In the genomic region with DNA sequence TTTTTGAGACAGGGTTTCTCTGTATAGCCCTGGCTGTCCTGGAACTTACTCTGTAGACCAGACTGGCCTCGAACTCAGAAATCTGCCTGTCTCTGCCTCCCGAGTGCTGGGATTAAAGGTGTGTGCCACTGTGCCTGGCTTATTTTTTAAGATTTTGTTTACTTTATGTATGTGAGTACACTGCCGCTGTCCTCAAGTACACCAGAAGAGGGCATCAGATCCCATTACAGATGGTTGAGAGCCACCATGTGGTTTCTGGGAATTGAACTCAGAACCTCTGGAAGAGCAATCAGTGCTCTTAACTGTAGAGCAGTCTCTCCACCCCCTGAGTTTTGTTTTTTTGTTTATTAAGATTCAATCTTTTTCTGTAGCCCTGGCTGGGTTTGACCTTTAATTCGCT, we compare ENCODE assay signal across 8 mouse cellular contexts. TPM values are rescaled to one million over a fixed set of nuclear protein-coding genes. Genes with fewer than 3 reads are reported as not detected.
DNase-seq lines count a peak whose midpoint lies in the region; ATAC-seq and TF ChIP-seq lines count a peak whose summit lies in the region.
"Not testable (repeated sequence)": the region's sequence is repeated elsewhere in the genome, so short reads cannot be mapped to it uniquely, and the experiment has no call there.

No protein-coding gene starts in this region.

- not testable (repeated sequence) for H3K4me3 ChIP-seq in CH12.LX (replicated peaks in 1 of 3; ENCODE audit: low read depth in 2 of 3, low read length in 2 of 3, poor library complexity in 1 of 3); heart, adult 2 months; liver, postnatal 0 days (ENCODE audit: low read depth, low read length); midbrain, embryonic 11.5 days (ENCODE audit: low read depth, low read length)

- TF ChIP-seq RAD21 in CH12.LX (IDR thresholded peaks at IDR 0.05; ENCODE audit: low read depth, low read length): peak; percentile 10

- 92% methylated on average over 4 of the region's 4 CpGs for WGBS in heart, adult 2 months
- 77% methylated on average over 4 of the region's 4 CpGs for WGBS in liver, postnatal 0 days (ENCODE audit: insufficient replicate concordance)
- WGBS in midbrain, embryonic 11.5 days: 97% methylated on average over 4 of the region's 4 CpGs

- not testable (repeated sequence) for H3K4me2 ChIP-seq in CH12.LX (ENCODE audit: insufficient read depth, low read depth, poor library complexity, severe bottlenecking); liver, postnatal 0 days (ENCODE audit: low read depth, low read length); midbrain, embryonic 11.5 days

- POLR2A ChIA-PET in Patski (lab: Charles Lee): not testable (repeated sequence)

- not testable (repeated sequence) for H3K36me3 ChIP-seq in CH12.LX (replicated peaks in 1 of 2; ENCODE audit: control insufficient read depth in 1 of 2, insufficient read depth in 1 of 2, low read length in 1 of 2); heart, adult 2 months (ENCODE audit: control insufficient read depth, insufficient read depth, low read length); liver, postnatal 0 days (replicated peaks; ENCODE audit: insufficient read depth, low read length); midbrain, embryonic 11.5 days (ENCODE audit: control insufficient read depth, insufficient read depth, low read length)

- TF ChIP-seq EP300 in CH12.LX (IDR thresholded peaks at IDR 0.05; ENCODE audit: low read length); heart, adult 2 months (IDR thresholded peaks at IDR 0.05; ENCODE audit: insufficient read depth, low read depth, low read length); liver, postnatal 0 days (IDR thresholded peaks at IDR 0.05; ENCODE audit: low read depth): not testable (repeated sequence)

- not testable (repeated sequence) for ATAC-seq in Patski; liver, postnatal 0 days; midbrain, embryonic 11.5 days (ENCODE audit: low FRiP score)

- not testable (repeated sequence) for H3K79me2 ChIP-seq in CH12.LX (replicated peaks; ENCODE audit: control insufficient read depth, extremely low read depth, insufficient read depth, poor library complexity, severe bottlenecking); heart, adult 2 months (replicated peaks; ENCODE audit: control insufficient read depth, insufficient read depth, low read length)

- peak; percentile 62 for DNase-seq in 3T3-L1 (ENCODE audit: low read depth, low spot score)
- not testable (repeated sequence) for DNase-seq in CH12.LX (ENCODE audit: extremely low read depth); Patski (ENCODE audit: low read depth, low spot score); heart, adult 2 months; liver, postnatal 0 days
- DNase-seq in kidney, adult 9 months: peak; percentile 38
- peak; percentile 33 for DNase-seq in midbrain, embryonic 11.5 days (ENCODE audit: low spot score, missing footprints)
- DNase-seq in thymus, postnatal 14 days: peak; percentile 39

- in situ Hi-C loops in CH12.LX (cut with MboI; ENCODE audit: low pct_ligation_motif_present, low pct_unique_long_range_greater_than_20kb, low sequenced_read_pairs): not testable (repeated sequence)
- in situ Hi-C loops in Patski (cut with MboI; ENCODE audit: low pct_unique_long_range_greater_than_20kb): loop anchor here (25.0 kb wide), 1 partner anchor 119 kb away; no protein-coding TSS in a partner anchor

- H3K4me1 ChIP-seq in CH12.LX (ENCODE audit: control insufficient read depth in 1 of 2, insufficient read depth in 2 of 2); heart, adult 2 months (ENCODE audit: control insufficient read depth, insufficient read depth, low read length); liver, postnatal 0 days (ENCODE audit: insufficient read depth); midbrain, embryonic 11.5 days (ENCODE audit: control insufficient read depth, insufficient read depth, low read length): not testable (repeated sequence)

- not testable (repeated sequence) for H3K9ac ChIP-seq in CH12.LX (ENCODE audit: insufficient read depth, low read depth); heart, adult 2 months (ENCODE audit: low read depth, low read length); liver, postnatal 0 days (replicated peaks); midbrain, embryonic 11.5 days (ENCODE audit: low read length)

- CTCF ChIA-PET in Patski (lab: Charles Lee): not testable (repeated sequence)

- TF ChIP-seq CTCF in CH12.LX (conservative IDR thresholded peaks at IDR 0.05 in 1 of 2, IDR thresholded peaks at IDR 0.05 in 1 of 2; ENCODE audit: low read depth in 2 of 2, low read length in 2 of 2) (peak in 1 of 2 experiments; percentile 59; a peak in 2 of 4 replicates), Patski (IDR thresholded peaks at IDR 0.05) (peak; percentile 55)
- peak; percentile 52 for TF ChIP-seq CTCF in heart, adult 2 months (IDR thresholded peaks at IDR 0.05)
- peak; percentile 44 for TF ChIP-seq CTCF in liver, postnatal 0 days (IDR thresholded peaks at IDR 0.05; ENCODE audit: low read depth)

- H3K27me3 ChIP-seq in CH12.LX (replicated peaks); Patski; heart, adult 2 months (ENCODE audit: control insufficient read depth, insufficient read depth, low read length); liver, postnatal 0 days (ENCODE audit: insufficient read depth, low read length); midbrain, embryonic 11.5 days (ENCODE audit: control insufficient read depth, insufficient read depth, low read length): not testable (repeated sequence)

- not testable (repeated sequence) for H3K9me3 ChIP-seq in CH12.LX (replicated peaks; ENCODE audit: low read length); liver, postnatal 0 days (ENCODE audit: low read length); midbrain, embryonic 11.5 days (ENCODE audit: control insufficient read depth, low read length)

- TF ChIP-seq POLR2A in CH12.LX (IDR thresholded peaks at IDR 0.05; ENCODE audit: low read depth, low read length); heart, adult 2 months (IDR thresholded peaks at IDR 0.05; ENCODE audit: insufficient read depth, low read depth, low read length): not testable (repeated sequence)

- not testable (repeated sequence) for H3K27ac ChIP-seq in CH12.LX (ENCODE audit: insufficient read depth, low read depth); heart, adult 2 months; liver, postnatal 0 days (ENCODE audit: low read depth); midbrain, embryonic 11.5 days (ENCODE audit: low read depth, low read length)

- intact Hi-C loops in heart, adult 2 months (cut with DNase I): not testable (repeated sequence)

- dilution Hi-C loops in CH12.LX (cut with MboI; ENCODE audit: extremely low pct_ligation_motif_present, extremely low pct_unique_long_range_greater_than_20kb, low sequenced_read_pairs): not testable (repeated sequence)

TF ChIP-seq in CH12.LX, 34 proteins besides CTCF, POLR2A, EP300 and RAD21:
- TF ChIP-seq TBP (conservative IDR thresholded peaks at IDR 0.05; ENCODE audit: low read depth, low read length): 0 out of 2 replicates have a peak, but pooled peaks have one; percentile 15
- 0 out of 2 replicates have a peak, but pooled peaks have one; percentile 16 for TF ChIP-seq SMC3 (IDR thresholded peaks at IDR 0.05; ENCODE audit: low read depth, low read length)
- TF ChIP-seq MYC (IDR thresholded peaks at IDR 0.05; ENCODE audit: low read depth, low read length): peak; percentile 59; the same call in 1 of the 2 replicates
TF ChIP-seq in CH12.LX: peak in this region for 3; not testable (repeated sequence) for 31.

RNA-seq across cellular contexts. Expression of gene Actr2, which starts 31.0 kb away (rescaled TPM):
- 141 and 159 TPM in 2 replicates for total RNA-seq in CH12.LX (2012; rRNA removed)
- 189 and 196 TPM in 2 replicates for total RNA-seq in CH12.LX (2014; rRNA removed)
- polyA plus RNA-seq in CH12.LX (2012; ENCODE audit: insufficient read length, low read depth): 307 and 327 TPM in 2 replicates
- polyA plus RNA-seq in Patski (2021): 152 TPM
- 10 to 100 TPM; 71.7 to 75.8 TPM for total RNA-seq in heart, adult 2 months (2021)
- polyA plus RNA-seq in heart, adult 2 months (2012; rRNA removed): 18.1 and 34.5 TPM in 2 replicates
- polyA plus RNA-seq in liver, postnatal 0 days (2015; fragmentation: Nextera tagmentation; extraction: Ambion mirVana): 49.1 and 54.3 TPM in 2 replicates
- polyA plus RNA-seq in midbrain, embryonic 11.5 days (2014; fragmentation: Nextera tagmentation; extraction: Ambion mirVana): 75.9 and 87.4 TPM in 2 replicates

RNA-seq across cellular contexts. Expression of gene Rab1a, which starts 57.5 kb away (rescaled TPM):
- total RNA-seq in CH12.LX (2012; rRNA removed) (76.7 and 98.7 TPM in 2 replicates), CH12.LX (2014; rRNA removed) (135 and 143 TPM in 2 replicates)
- polyA plus RNA-seq in CH12.LX (2012; ENCODE audit: insufficient read length, low read depth) (216 and 263 TPM in 2 replicates), Patski (2021) (174 TPM)
- 100 to 1,000 TPM; 119 to 131 TPM for total RNA-seq in heart, adult 2 months (2021)
- 52.8 and 93.3 TPM in 2 replicates for polyA plus RNA-seq in heart, adult 2 months (2012; rRNA removed)
- polyA plus RNA-seq in liver, postnatal 0 days (2015; fragmentation: Nextera tagmentation; extraction: Ambion mirVana): 141 and 143 TPM in 2 replicates
- polyA plus RNA-seq in midbrain, embryonic 11.5 days (2014; fragmentation: Nextera tagmentation; extraction: Ambion mirVana): 248 and 272 TPM in 2 replicates
